In the genomic region with DNA sequence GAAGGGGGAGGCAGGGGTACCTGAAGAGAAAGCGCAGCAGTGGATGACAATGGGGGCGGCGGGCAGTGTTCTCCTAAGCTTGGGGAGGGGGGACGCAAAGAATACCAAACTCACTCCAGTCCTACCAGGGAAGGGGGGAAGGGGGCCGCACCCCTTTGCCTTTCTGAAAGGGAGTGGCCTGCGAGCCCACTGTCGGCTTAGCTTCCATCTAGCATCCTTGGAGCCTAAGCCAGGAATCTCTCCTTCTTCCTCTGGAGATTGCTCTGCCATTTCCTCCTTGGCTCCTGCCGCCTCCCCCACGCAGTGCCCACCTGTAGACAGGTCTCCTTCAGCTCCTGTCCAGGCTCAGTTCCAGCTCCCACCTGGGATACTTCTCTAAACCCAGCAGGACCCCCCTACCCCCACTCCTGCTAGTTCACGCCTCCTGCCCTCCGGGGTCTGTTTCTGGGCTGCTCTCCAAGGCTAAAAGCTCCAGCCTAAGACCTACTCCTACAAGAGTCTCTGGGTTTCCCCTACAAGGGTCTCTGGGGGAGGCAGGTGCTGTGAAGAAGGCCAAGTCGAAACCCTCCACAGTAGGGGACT, we compare ENCODE assay signal across 10 mouse cellular contexts. TPM values are rescaled to one million over a fixed set of nuclear protein-coding genes. Genes with fewer than 3 reads are reported as not detected.
A peak's percentile ranks its signal among the peaks of the same experiment; 100 is the strongest.
DNase-seq lines count a peak whose midpoint lies in the region; ATAC-seq lines count a peak whose summit lies in the region.
"Had no signal": no experiment of that assay in that cellular context is flagged by ENCODE, and none has a peak within 500 bp of the region (broad histone marks: within the 10 kb centered on the region; RNA-seq: fewer than 3 reads in every experiment).

No protein-coding gene starts in this region.

- peaks cover 37% of the 10 kb centered on the region for H3K27me3 ChIP-seq in heart, embryonic 14.5 days (ENCODE audit: control insufficient read depth, insufficient read depth, low read length)
- peaks cover 23% of the 10 kb centered on the region for H3K27me3 ChIP-seq in forebrain, embryonic 13.5 days
- peaks cover 68% of the 10 kb centered on the region for H3K27me3 ChIP-seq in liver, embryonic 13.5 days

- H3K27ac ChIP-seq in heart, embryonic 14.5 days (replicated peaks in 1 of 2; ENCODE audit: control insufficient read depth in 1 of 2, insufficient read depth in 1 of 2, low read depth in 2 of 2, low read length in 2 of 2), result no peak overlapping the region
- H3K27ac ChIP-seq in brown adipose tissue, adult 24 weeks (replicated peaks; ENCODE audit: low read depth, low read length), result no peak overlapping the region
- no peak overlapping the region for H3K27ac ChIP-seq in forebrain, embryonic 13.5 days
- H3K27ac ChIP-seq in liver, embryonic 13.5 days, result no peak overlapping the region

- no peak overlapping the region; a peak in 1 of 4 replicates for H3K4me3 ChIP-seq in heart, embryonic 14.5 days (ENCODE audit: control insufficient read depth in 1 of 2, insufficient read depth in 1 of 2, low read depth in 1 of 2, low read length in 2 of 2)
- H3K4me3 ChIP-seq in brown adipose tissue, adult 24 weeks (ENCODE audit: insufficient read depth, low read depth, low read length), result peak overlapping the region; percentile 58; the same call in 1 of the 2 replicates
- H3K4me3 ChIP-seq in forebrain, embryonic 13.5 days, result peak overlapping the region; percentile 73
- H3K4me3 ChIP-seq in liver, embryonic 13.5 days (replicated peaks), result no peak overlapping the region

- peaks cover 2 to 5% of the 10 kb centered on the region in 2 experiments; a peak in 3 of 4 replicates for H3K4me1 ChIP-seq in heart, embryonic 14.5 days (ENCODE audit: control insufficient read depth in 2 of 2, insufficient read depth in 2 of 2, low read length in 2 of 2)
- no peaks in the 10 kb centered on the region for H3K4me1 ChIP-seq in brown adipose tissue, adult 24 weeks (ENCODE audit: control insufficient read depth, insufficient read depth, insufficient read length, low read length)
- peaks cover 35% of the 10 kb centered on the region for H3K4me1 ChIP-seq in forebrain, embryonic 13.5 days
- peaks cover 15% of the 10 kb centered on the region; the same call in 1 of the 2 replicates for H3K4me1 ChIP-seq in liver, embryonic 13.5 days (replicated peaks)

- no peaks in the 10 kb centered on the region for H3K36me3 ChIP-seq in heart, embryonic 14.5 days (ENCODE audit: control insufficient read depth, insufficient read depth, low read length)
- H3K36me3 ChIP-seq in forebrain, embryonic 13.5 days (ENCODE audit: poor library complexity, severe bottlenecking), result no peaks in the 10 kb centered on the region
- no peaks in the 10 kb centered on the region for H3K36me3 ChIP-seq in liver, embryonic 13.5 days

- H3K4me2 ChIP-seq in heart, embryonic 14.5 days (ENCODE audit: low read length), result peak overlapping the region; percentile 88
- H3K4me2 ChIP-seq in forebrain, embryonic 13.5 days, result peak overlapping the region; percentile 76
- 0 out of 2 replicates have a peak overlapping the region, but pooled peaks have one; percentile 72 for H3K4me2 ChIP-seq in liver, embryonic 13.5 days

- no peaks in the 10 kb centered on the region for H3K9me3 ChIP-seq in heart, embryonic 14.5 days (ENCODE audit: control insufficient read depth, low read length)
- H3K9me3 ChIP-seq in forebrain, embryonic 13.5 days (replicated peaks), result no peaks in the 10 kb centered on the region
- H3K9me3 ChIP-seq in liver, embryonic 13.5 days (replicated peaks), result no peaks in the 10 kb centered on the region

- 18% methylated on average over 11 of the region's 12 CpGs for WGBS in heart, embryonic 14.5 days
- 8% methylated on average over 12 of the region's 12 CpGs for WGBS in forebrain, embryonic 13.5 days
- WGBS in liver, embryonic 13.5 days (ENCODE audit: insufficient replicate concordance), result 14% methylated on average over 12 of the region's 12 CpGs

- intact Hi-C loops in heart, postnatal 25 days (cut with DNase I), result loop anchor here (2.0 to 5.0 kb wide), 3 partner anchors 45 to 97 kb away; no protein-coding TSS in a partner anchor

- DNase-seq in heart, postnatal 25 days (ENCODE audit: low spot score), result no peak
- DNase-seq in liver, embryonic 13.5 days, result no peak
- no peak for DNase-seq in spleen, postnatal 14 days (ENCODE audit: low spot score in 2 of 2)
- DNase-seq in adrenal gland, adult 8-10 months, result no peak
- no peak for DNase-seq in B cell, adult 2 months
- DNase-seq: kidney, postnatal 10 days had no signal

- H3K9ac ChIP-seq in heart, embryonic 14.5 days (ENCODE audit: low read length), result no peak overlapping the region
- H3K9ac ChIP-seq in forebrain, embryonic 13.5 days, result peak overlapping the region; percentile 86
- no peak overlapping the region for H3K9ac ChIP-seq in liver, embryonic 13.5 days

- ATAC-seq in heart, embryonic 14.5 days (ENCODE audit: insufficient number of reproducible peaks, insufficient read depth, low FRiP score, low read depth), result no peak
- no peak for ATAC-seq in forebrain, embryonic 13.5 days
- ATAC-seq in liver, embryonic 13.5 days (ENCODE audit: low read depth), result no peak

RNA-seq across cellular contexts. Expression of a gene that starts 1.3 kb away (rescaled TPM):
- 0.67 and 0.92 TPM in 2 replicates for polyA plus RNA-seq in heart, embryonic 14.5 days (2014; fragmentation: Nextera tagmentation; extraction: Ambion mirVana)
- total RNA-seq in heart, postnatal 25 days (2021), result 10 to 100 TPM; 45.8 to 47.0 TPM
- 2.3 TPM in 2 replicates for polyA plus RNA-seq in brown adipose tissue, adult 24 weeks (2012; ENCODE audit: insufficient read depth, insufficient read length, missing spikeins)
- 4.4 and 5.0 TPM in 2 replicates for polyA plus RNA-seq in forebrain, embryonic 13.5 days (2015; fragmentation: Nextera tagmentation; extraction: Ambion mirVana)
- polyA plus RNA-seq in liver, embryonic 13.5 days (2015; fragmentation: Nextera tagmentation; extraction: Ambion mirVana), result 0.10 and 0.21 TPM in 2 replicates
- total RNA-seq in adrenal gland, adult 8-10 months (2022), result 10 to 100 TPM; 32.9 to 54.6 (median 44.5) TPM
- total RNA-seq: CH12.LX had no signal

Comparison
In these comparisons a context has a peak if more than half of its experiments do, and no peak if none do; other contexts are left out.
1. H3K4me3 ChIP-seq: peak in brown adipose tissue, adult 24 weeks (single experiment) and forebrain, embryonic 13.5 days (single experiment); none in heart, embryonic 14.5 days (0 of 2) and liver, embryonic 13.5 days (single experiment).
2. Peak in every context shown above with its lines, with median percentiles within 50 percentile points of each other: H3K4me2 ChIP-seq.